Mouse (Mus musculus) right cerebral cortex, adult 2 months (tissue): ENCODE results near the gene Ces2g.

Source experiments
- DNase-seq, 2 experiments: peaks; one replicate each; pipeline ENCODE4 v3.0.0; 2021 to 2022; ENCODE audit warnings: low spot score in 2 of 2

The Ces2g gene

GRCm38 (mm10) chr8:104961537-104961961, at the start of gene Ces2g:
Gene Ces2g, plus strand, starts transcription at chr8:104961718.
- no peak for DNase-seq

- DNase-seq, result no peak
Observed at GRCm38 (mm10) chr8:104925972-104926596, 35.4 kb upstream of the Ces2g start, which contains the start of gene Ces2e. Gene Ces2e, plus strand, starts transcription at chr8:104926260.

- DNase-seq, result no peak
Observed at GRCm38 (mm10) chr8:104927301-104927700, 34.2 kb upstream of the Ces2g start.

- no peak for DNase-seq
Observed at GRCm38 (mm10) chr8:104944665-104945064, 16.9 kb upstream of the Ces2g start.

- no peak for DNase-seq
Observed at GRCm38 (mm10) chr8:104947056-104947455, 14.5 kb upstream of the Ces2g start, which contains the start of gene Ces2f. Gene Ces2f, plus strand, starts transcription at chr8:104947356.

- no peak for DNase-seq
Observed at GRCm38 (mm10) chr8:104949031-104949430, 12.5 kb upstream of the Ces2g start.

GRCm38 (mm10) chr8:104962229-104962901, 847 bp downstream of the Ces2g start:
- DNase-seq, result no peak

- DNase-seq, result no peak
Observed at GRCm38 (mm10) chr8:104963375-104963894, 1.9 kb downstream of the Ces2g start.

GRCm38 (mm10) chr8:104984126-104984525, 22.6 kb downstream of the Ces2g start:
- DNase-seq, result no peak

- DNase-seq, result no peak
Observed at GRCm38 (mm10) chr8:104984942-104985341, 23.4 kb downstream of the Ces2g start.

GRCm38 (mm10) chr8:104998191-104998590, 36.7 kb downstream of the Ces2g start:
- DNase-seq, result no peak

- DNase-seq, result no peak
Observed at GRCm38 (mm10) chr8:104999183-104999582, 37.7 kb downstream of the Ces2g start.

- no peak for DNase-seq
Observed at GRCm38 (mm10) chr8:105000586-105000985, 39.1 kb downstream of the Ces2g start, which contains the start of gene Ces2h. Gene Ces2h, plus strand, starts transcription at chr8:105000853.

- DNase-seq, result no peak
Observed at GRCm38 (mm10) chr8:105010000-105010399, 48.5 kb downstream of the Ces2g start.

- no peak for DNase-seq
Observed at GRCm38 (mm10) chr8:105011136-105011535, 49.6 kb downstream of the Ces2g start.

GRCm38 (mm10) chr8:105014391-105014790, 52.9 kb downstream of the Ces2g start:
- no peak for DNase-seq
